Mouse (Mus musculus) lung, postnatal 0 days (tissue): ENCODE results near the gene Zfp575.

Experiments
- CTCF ChIP-seq: IDR thresholded peaks from 2 replicates; pipeline ENCODE4 v1.5.1; 2016; ENCODE audit warnings: antibody characterized with exemption, mild to moderate bottlenecking
- EP300 ChIP-seq: IDR thresholded peaks from 2 replicates; pipeline ENCODE4 v1.6.1; 2016; ENCODE audit warnings: antibody characterized with exemption, mild to moderate bottlenecking, control low read depth

- TF ChIP-seq CTCF (no peak), EP300 (no peak)
These were observed 48.8 kb upstream of the Zfp575 start, which contains the start of gene Lypd3 for GRCm38 (mm10) chr7:24636264-24636663.
